Mouse (Mus musculus) testis, adult 2 months (tissue): ENCODE measurements around the gene Tldc1.

Experiments used
- CTCF ChIP-seq: fragments of 200-500 bp; IDR thresholded peaks from 2 replicates; pipeline ENCODE4 v1.5.1; 2012; ENCODE audit warnings: low read depth, mild to moderate bottlenecking, inconsistent platforms, low read length, moderate library complexity; ENCODE audit not compliant: control insufficient read depth, insufficient read depth, insufficient replicate concordance
- POLR2A ChIP-seq: fragments of 200-500 bp; IDR thresholded peaks from 2 replicates; pipeline ENCODE4 v1.6.1; 2012; ENCODE audit warnings: low read depth, mild to moderate bottlenecking, inconsistent platforms, low read length, moderate library complexity; ENCODE audit not compliant: control insufficient read depth

DNA sequence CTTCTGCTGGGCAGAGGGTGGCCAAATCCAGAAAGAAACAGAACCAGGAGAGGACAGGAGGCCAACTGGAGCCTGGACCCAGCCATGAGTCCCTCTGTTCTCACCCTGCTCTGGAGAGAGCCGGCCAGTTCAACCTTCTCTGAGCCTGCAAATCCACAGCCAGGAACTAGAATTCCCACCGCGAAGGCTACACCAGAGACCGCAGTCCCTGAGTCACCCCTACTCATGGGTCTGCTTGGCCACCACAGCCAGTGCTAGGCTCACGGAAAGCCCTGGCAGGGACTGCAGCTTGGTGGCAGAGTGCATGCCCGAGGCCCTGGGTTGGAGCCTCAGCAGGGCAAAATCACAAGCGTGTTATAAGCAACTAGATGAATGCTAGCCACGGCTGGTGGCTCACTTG is 41.8 kb upstream of the Tldc1 start:
- no peak for TF ChIP-seq CTCF
- no peak for TF ChIP-seq POLR2A
